Mouse (Mus musculus): ENCODE measurements around the gene Wdr45b. TPM values are rescaled to one million over a fixed set of nuclear protein-coding genes. Genes with fewer than 3 reads are reported as not detected.
"Not testable (repeated sequence)": the region's sequence is repeated elsewhere in the genome, so short reads cannot be mapped to it uniquely, and the experiment has no call there.

Wdr45b gene
- polyA plus RNA-seq, 1 experiment from 2014 or later: 84.8 TPM

DNA sequence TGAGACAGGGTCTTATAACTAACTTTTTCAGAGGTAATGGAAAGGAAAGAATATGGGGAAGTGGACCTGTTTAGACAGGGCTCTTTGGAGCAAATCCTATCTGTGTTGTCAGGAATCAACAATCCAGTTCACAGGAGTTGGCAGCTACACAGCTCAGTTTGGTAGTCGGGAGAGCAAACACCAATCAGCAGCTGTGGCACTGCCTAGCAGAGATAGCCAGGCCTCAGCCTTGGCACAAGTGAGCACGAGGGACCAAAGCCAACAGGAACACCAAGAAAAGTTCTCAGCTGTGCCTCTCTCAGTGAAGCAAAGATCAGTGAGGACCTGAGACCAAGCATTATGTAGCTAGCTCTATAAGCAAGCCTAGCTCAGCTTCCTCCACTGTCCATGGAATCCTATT, 7.2 kb downstream of the Wdr45b start:
- H3K4me1 ChIP-seq (ENCODE audit: control insufficient read depth, insufficient read depth, low read length): 0 out of 2 replicates have a peak, but pooled peaks cover 2% of the 10 kb centered on the region
- H3K36me3 ChIP-seq (ENCODE audit: control insufficient read depth, insufficient read depth, low read length): peaks cover 5% of the 10 kb centered on the region; the same call in 1 of the 2 replicates
- no peak overlapping the region for H3K27ac ChIP-seq (ENCODE audit: low read depth, low read length)
- no peaks in the 10 kb centered on the region for H3K27me3 ChIP-seq (ENCODE audit: control insufficient read depth, insufficient read depth, low read length)
- no peak overlapping the region for H3K9ac ChIP-seq (ENCODE audit: low read depth, low read length)
- H3K4me3 ChIP-seq (ENCODE audit: low read depth, low read length): no peak overlapping the region
- H3K9me3 ChIP-seq (replicated peaks; ENCODE audit: control insufficient read depth, low read length): no peaks in the 10 kb centered on the region
- WGBS (ENCODE audit: insufficient replicate concordance): 86% methylated on average over 2 of the region's 2 CpGs
- H3K4me2 ChIP-seq: no peak overlapping the region
- no peak for ATAC-seq (replicated peaks; ENCODE audit: insufficient number of reproducible peaks, low FRiP score, low TSS enrichment)

DNA sequence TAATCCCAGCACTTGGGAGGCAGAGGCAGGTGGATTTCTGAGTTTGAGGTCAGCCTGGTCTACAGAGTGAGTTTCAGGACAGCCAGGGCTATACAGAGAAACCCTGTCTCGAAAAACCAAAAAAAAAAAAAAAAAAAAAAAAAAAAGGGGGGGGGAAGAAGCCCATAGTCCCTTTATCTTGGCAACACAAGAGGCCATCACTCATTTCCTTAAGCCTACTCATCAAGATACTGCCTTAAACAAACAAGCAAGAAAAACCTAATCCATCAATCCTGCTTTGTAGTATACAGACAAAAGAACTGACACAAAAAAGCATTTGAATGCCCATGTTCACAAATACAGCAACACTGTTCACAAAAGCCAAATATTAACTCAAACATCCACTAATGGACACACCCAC, 11.8 kb downstream of the Wdr45b start:
- H3K4me1 ChIP-seq (ENCODE audit: control insufficient read depth, insufficient read depth, low read length); H3K9me3 ChIP-seq (replicated peaks; ENCODE audit: control insufficient read depth, low read length); ATAC-seq (replicated peaks; ENCODE audit: insufficient number of reproducible peaks, low FRiP score, low TSS enrichment); H3K27ac ChIP-seq (ENCODE audit: low read depth, low read length); H3K36me3 ChIP-seq (ENCODE audit: control insufficient read depth, insufficient read depth, low read length); H3K9ac ChIP-seq (ENCODE audit: low read depth, low read length); H3K27me3 ChIP-seq (ENCODE audit: control insufficient read depth, insufficient read depth, low read length); H3K4me2 ChIP-seq; H3K4me3 ChIP-seq (ENCODE audit: low read depth, low read length): not testable (repeated sequence)
- WGBS (ENCODE audit: insufficient replicate concordance): no CpG with 5 or more reads among the region's 1 CpGs

DNA sequence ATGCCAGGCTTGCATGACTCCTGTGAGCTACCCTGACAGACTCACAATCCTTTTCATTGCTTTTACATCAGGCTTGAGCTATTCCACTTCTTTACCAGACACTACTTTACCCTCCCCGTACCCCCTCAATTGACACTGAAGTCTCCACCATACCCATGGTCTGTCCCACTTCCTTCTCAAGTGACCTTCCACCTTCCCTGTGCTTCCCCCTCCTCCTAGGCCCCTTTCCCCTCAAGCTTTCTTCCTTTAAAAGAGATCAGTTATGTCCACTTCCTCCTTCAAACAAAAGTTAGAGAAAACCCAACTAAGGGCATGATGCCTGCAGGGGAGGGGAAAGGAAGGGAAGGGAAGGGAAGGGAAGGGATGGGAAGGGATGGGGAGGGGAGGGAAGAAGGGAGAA, 14.0 kb downstream of the Wdr45b start:
- Histone ChIP-seq H3K9me3 (replicated peaks; ENCODE audit: control insufficient read depth, low read length) (no peaks in the 10 kb centered on the region), H3K27ac (ENCODE audit: low read depth, low read length) (no peak overlapping the region), H3K4me1 (ENCODE audit: control insufficient read depth, insufficient read depth, low read length) (no peaks in the 10 kb centered on the region), H3K27me3 (ENCODE audit: control insufficient read depth, insufficient read depth, low read length) (no peaks in the 10 kb centered on the region), H3K4me3 (ENCODE audit: low read depth, low read length) (no peak overlapping the region), H3K4me2 (no peak overlapping the region), H3K9ac (ENCODE audit: low read depth, low read length) (no peak overlapping the region), H3K36me3 (ENCODE audit: control insufficient read depth, insufficient read depth, low read length) (peaks cover 2% of the 10 kb centered on the region)
- 71% methylated on average over 1 of the region's 1 CpGs for WGBS (ENCODE audit: insufficient replicate concordance)
- ATAC-seq (replicated peaks; ENCODE audit: insufficient number of reproducible peaks, low FRiP score, low TSS enrichment): no peak

DNA sequence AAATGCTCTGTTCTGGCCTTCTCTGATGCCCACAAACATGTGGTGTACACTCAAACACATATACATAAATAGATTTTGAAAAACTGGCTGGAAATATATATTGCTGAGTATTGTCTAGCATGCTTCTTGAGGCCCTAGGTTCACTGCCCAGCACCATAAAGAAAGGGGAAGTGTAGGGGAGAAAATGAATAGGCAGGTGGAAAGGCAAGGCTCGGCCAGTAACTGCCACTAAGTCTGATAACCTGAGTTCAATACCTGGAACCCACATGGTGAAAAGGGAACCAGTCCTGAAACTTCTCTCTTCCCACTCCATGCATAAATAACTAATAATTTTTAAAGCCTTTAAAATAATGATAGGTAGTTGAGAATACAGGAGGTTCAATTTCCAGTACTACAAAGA, 14.6 kb downstream of the Wdr45b start:
- ATAC-seq (replicated peaks; ENCODE audit: insufficient number of reproducible peaks, low FRiP score, low TSS enrichment): no peak
- Histone ChIP-seq H3K4me2 (no peak overlapping the region), H3K9me3 (replicated peaks; ENCODE audit: control insufficient read depth, low read length) (no peaks in the 10 kb centered on the region), H3K4me1 (ENCODE audit: control insufficient read depth, insufficient read depth, low read length) (no peaks in the 10 kb centered on the region), H3K27ac (ENCODE audit: low read depth, low read length) (no peak overlapping the region), H3K36me3 (ENCODE audit: control insufficient read depth, insufficient read depth, low read length) (peaks cover 3% of the 10 kb centered on the region), H3K27me3 (ENCODE audit: control insufficient read depth, insufficient read depth, low read length) (no peaks in the 10 kb centered on the region), H3K9ac (ENCODE audit: low read depth, low read length) (no peak overlapping the region), H3K4me3 (ENCODE audit: low read depth, low read length) (no peak overlapping the region)
- WGBS (ENCODE audit: insufficient replicate concordance): 93% methylated on average over 1 of the region's 1 CpGs

DNA sequence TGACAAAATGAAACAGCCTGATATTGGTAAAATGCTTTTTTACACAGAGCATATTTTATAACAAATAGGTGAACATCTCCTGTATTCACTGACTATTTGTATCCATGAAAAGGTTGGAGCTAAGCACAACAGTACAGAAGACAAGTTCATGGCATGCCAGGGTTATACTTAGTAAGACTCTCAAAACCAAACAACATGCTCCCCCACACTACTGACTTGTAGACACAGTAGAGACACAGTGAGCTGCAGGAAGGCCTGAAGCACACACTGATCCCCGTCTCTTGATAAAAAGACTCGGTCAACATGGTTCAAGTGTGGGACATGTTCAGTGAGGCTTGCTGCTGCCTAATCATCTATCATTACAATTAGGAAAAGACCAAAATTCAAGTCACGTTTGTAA, 22.6 kb downstream of the Wdr45b start:
- Histone ChIP-seq H3K36me3 (ENCODE audit: control insufficient read depth, insufficient read depth, low read length) (peaks cover 22% of the 10 kb centered on the region), H3K4me1 (ENCODE audit: control insufficient read depth, insufficient read depth, low read length) (no peaks in the 10 kb centered on the region), H3K27ac (ENCODE audit: low read depth, low read length) (no peak overlapping the region), H3K27me3 (ENCODE audit: control insufficient read depth, insufficient read depth, low read length) (no peaks in the 10 kb centered on the region), H3K4me3 (ENCODE audit: low read depth, low read length) (no peak overlapping the region), H3K9ac (ENCODE audit: low read depth, low read length) (no peak overlapping the region), H3K9me3 (replicated peaks; ENCODE audit: control insufficient read depth, low read length) (no peaks in the 10 kb centered on the region), H3K4me2 (no peak overlapping the region)
- 90% methylated on average over 3 of the region's 3 CpGs for WGBS (ENCODE audit: insufficient replicate concordance)
- ATAC-seq (replicated peaks; ENCODE audit: insufficient number of reproducible peaks, low FRiP score, low TSS enrichment): no peak

DNA sequence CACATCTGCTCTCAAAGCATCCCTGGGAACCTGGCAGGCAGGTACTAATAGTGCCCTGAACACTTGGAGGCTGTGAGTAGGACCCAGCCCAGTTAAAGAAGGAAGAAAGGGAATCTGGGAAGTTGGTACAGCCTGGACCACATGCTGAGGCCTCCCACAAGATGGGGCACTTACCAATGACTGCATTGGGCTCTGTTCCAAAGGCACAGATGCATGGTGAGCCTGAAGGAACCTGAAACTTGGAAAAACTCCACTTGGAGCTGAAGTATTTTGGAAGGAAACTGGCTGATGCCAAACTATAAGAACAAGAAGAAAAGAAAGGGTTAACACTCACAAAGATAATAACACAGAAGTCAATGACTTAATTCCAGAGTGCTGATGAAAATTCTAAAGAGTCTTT, 25.6 kb downstream of the Wdr45b start:
- no peak for ATAC-seq (replicated peaks; ENCODE audit: insufficient number of reproducible peaks, low FRiP score, low TSS enrichment)
- H3K36me3 ChIP-seq (ENCODE audit: control insufficient read depth, insufficient read depth, low read length): peaks cover 20% of the 10 kb centered on the region
- no peaks in the 10 kb centered on the region for H3K4me1 ChIP-seq (ENCODE audit: control insufficient read depth, insufficient read depth, low read length)
- no peaks in the 10 kb centered on the region for H3K27me3 ChIP-seq (ENCODE audit: control insufficient read depth, insufficient read depth, low read length)
- H3K4me3 ChIP-seq (ENCODE audit: low read depth, low read length): no peak overlapping the region
- no peaks in the 10 kb centered on the region for H3K9me3 ChIP-seq (replicated peaks; ENCODE audit: control insufficient read depth, low read length)
- no peak overlapping the region for H3K27ac ChIP-seq (ENCODE audit: low read depth, low read length)
- no peak overlapping the region for H3K9ac ChIP-seq (ENCODE audit: low read depth, low read length)
- H3K4me2 ChIP-seq: no peak overlapping the region

DNA sequence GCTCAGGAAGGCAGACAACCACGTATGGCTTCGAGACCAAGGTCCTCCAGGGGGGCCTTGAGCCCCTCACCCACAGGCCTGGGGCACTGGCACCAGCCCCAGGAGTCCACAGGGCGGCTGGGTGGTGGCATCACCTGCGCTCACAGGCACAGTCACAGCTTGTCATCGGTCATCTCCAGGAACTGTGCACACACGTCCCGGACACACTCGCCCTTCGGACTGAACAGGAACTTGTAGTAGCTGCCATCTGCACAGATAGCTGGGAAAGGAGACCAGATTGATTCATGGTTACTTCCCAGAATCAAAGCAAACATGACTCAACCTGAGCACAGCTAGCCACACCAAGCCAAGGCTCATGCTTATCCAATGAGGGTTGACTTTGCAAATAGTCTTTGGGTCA, 26.0 kb downstream of the Wdr45b start:
- Histone ChIP-seq H3K4me3 (ENCODE audit: low read depth, low read length) (no peak overlapping the region), H3K27ac (ENCODE audit: low read depth, low read length) (no peak overlapping the region), H3K4me2 (no peak overlapping the region), H3K27me3 (ENCODE audit: control insufficient read depth, insufficient read depth, low read length) (no peaks in the 10 kb centered on the region), H3K9me3 (replicated peaks; ENCODE audit: control insufficient read depth, low read length) (no peaks in the 10 kb centered on the region), H3K9ac (ENCODE audit: low read depth, low read length) (no peak overlapping the region), H3K36me3 (ENCODE audit: control insufficient read depth, insufficient read depth, low read length) (peaks cover 18% of the 10 kb centered on the region), H3K4me1 (ENCODE audit: control insufficient read depth, insufficient read depth, low read length) (no peaks in the 10 kb centered on the region)
- 95% methylated on average over 9 of the region's 9 CpGs for WGBS (ENCODE audit: insufficient replicate concordance)
- ATAC-seq (replicated peaks; ENCODE audit: insufficient number of reproducible peaks, low FRiP score, low TSS enrichment): no peak

DNA sequence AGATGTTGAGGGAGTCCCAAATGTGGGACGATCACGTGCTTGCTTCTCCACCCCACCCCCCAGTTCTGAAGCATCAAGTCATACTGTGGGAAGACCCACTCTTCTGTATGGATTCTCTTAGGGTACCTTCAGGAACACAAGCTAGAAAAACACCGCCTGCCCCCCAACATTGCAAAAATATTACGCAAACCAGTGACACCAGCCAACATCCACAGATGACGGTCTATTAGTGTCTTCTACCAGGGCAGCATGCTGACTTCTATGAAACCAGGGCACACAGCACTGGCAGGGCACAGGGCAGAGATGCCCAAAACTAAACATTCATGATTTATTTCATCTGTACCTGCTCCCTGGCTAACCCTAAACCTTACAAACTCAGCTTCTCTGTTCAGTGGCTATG, 27.6 kb downstream of the Wdr45b start:
- H3K36me3 ChIP-seq (ENCODE audit: control insufficient read depth, insufficient read depth, low read length): peaks cover 18% of the 10 kb centered on the region
- no peaks in the 10 kb centered on the region for H3K27me3 ChIP-seq (ENCODE audit: control insufficient read depth, insufficient read depth, low read length)
- no peaks in the 10 kb centered on the region for H3K4me1 ChIP-seq (ENCODE audit: control insufficient read depth, insufficient read depth, low read length)
- ATAC-seq (replicated peaks; ENCODE audit: insufficient number of reproducible peaks, low FRiP score, low TSS enrichment): no peak
- 95% methylated on average over 5 of the region's 5 CpGs for whole genome bisulfite sequencing (ENCODE audit: insufficient replicate concordance)
- no peak overlapping the region for H3K4me3 ChIP-seq (ENCODE audit: low read depth, low read length)
- no peak overlapping the region for H3K27ac ChIP-seq (ENCODE audit: low read depth, low read length)
- H3K9ac ChIP-seq (ENCODE audit: low read depth, low read length): no peak overlapping the region
- H3K9me3 ChIP-seq (replicated peaks; ENCODE audit: control insufficient read depth, low read length): no peaks in the 10 kb centered on the region
- H3K4me2 ChIP-seq: no peak overlapping the region

DNA sequence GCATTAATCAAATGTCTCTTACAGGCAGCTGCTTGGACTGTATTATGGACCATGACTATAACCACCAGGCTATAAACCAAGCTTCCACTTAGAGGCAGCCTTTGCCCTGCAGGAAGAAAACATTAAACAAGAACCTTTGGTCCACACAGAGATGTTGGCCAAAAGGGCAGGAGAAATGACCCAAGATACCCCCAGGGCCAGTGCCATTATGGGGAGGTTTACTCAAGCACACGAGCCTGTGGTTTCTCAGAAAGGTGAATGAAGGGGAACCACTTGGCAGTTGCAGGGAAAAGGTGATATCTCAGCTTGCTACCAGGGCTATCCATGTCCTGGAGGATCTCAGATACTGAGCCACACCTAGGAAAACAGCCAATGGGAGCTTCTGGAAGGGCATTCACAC, 28.2 kb downstream of the Wdr45b start:
- no peaks in the 10 kb centered on the region for H3K27me3 ChIP-seq (ENCODE audit: control insufficient read depth, insufficient read depth, low read length)
- no peak overlapping the region for H3K9ac ChIP-seq (ENCODE audit: low read depth, low read length)
- ATAC-seq (replicated peaks; ENCODE audit: insufficient number of reproducible peaks, low FRiP score, low TSS enrichment): no peak
- H3K4me3 ChIP-seq (ENCODE audit: low read depth, low read length): no peak overlapping the region
- 70% methylated on average over 1 of the region's 1 CpGs for WGBS (ENCODE audit: insufficient replicate concordance)
- H3K4me2 ChIP-seq: no peak overlapping the region
- H3K36me3 ChIP-seq (ENCODE audit: control insufficient read depth, insufficient read depth, low read length): peaks cover 15% of the 10 kb centered on the region
- H3K27ac ChIP-seq (ENCODE audit: low read depth, low read length): no peak overlapping the region
- H3K9me3 ChIP-seq (replicated peaks; ENCODE audit: control insufficient read depth, low read length): no peaks in the 10 kb centered on the region
- no peaks in the 10 kb centered on the region for H3K4me1 ChIP-seq (ENCODE audit: control insufficient read depth, insufficient read depth, low read length)

Measured in heart, embryonic 11.5 days (tissue).